Comparison of ENCODE assay signal across 29 mouse cellular contexts in genomic region chr1:184579475-184579874, GRCm38 (mm10).
DNase-seq lines count a peak whose midpoint lies in the region; ATAC-seq and TF ChIP-seq lines count a peak whose summit lies in the region.
"Had no signal": no experiment of that assay in that cellular context is flagged by ENCODE, and none has a peak within 500 bp of the region (broad histone marks: within the 10 kb centered on the region; RNA-seq: fewer than 3 reads in every experiment).

No protein-coding gene starts in this region.

- 74% methylated on average over 3 of the region's 3 CpGs for WGBS in heart, embryonic 11.5 days (ENCODE audit: insufficient replicate concordance)
- 60% methylated on average over 3 of the region's 3 CpGs for WGBS in liver, embryonic 13.5 days (ENCODE audit: insufficient replicate concordance)
- 79% methylated on average over 3 of the region's 3 CpGs for WGBS in liver, embryonic 11.5 days
- 60% methylated on average over 3 of the region's 3 CpGs for WGBS in lung, embryonic 16.5 days
- 82% methylated on average over 3 of the region's 3 CpGs for WGBS in lung, adult 2 months
- 79% methylated on average over 3 of the region's 3 CpGs for WGBS in stomach, embryonic 16.5 days
- WGBS in stomach, postnatal 0 days = 66% methylated on average over 3 of the region's 3 CpGs

- no peak for TF ChIP-seq EP300 in stomach, postnatal 0 days (optimal IDR thresholded peaks at IDR 0.05)

- no peak overlapping the region for H3K27ac ChIP-seq in heart, embryonic 11.5 days (ENCODE audit: low read depth, low read length)
- no peak overlapping the region for H3K27ac ChIP-seq in liver, embryonic 13.5 days
- no peak overlapping the region for H3K27ac ChIP-seq in liver, embryonic 11.5 days (ENCODE audit: low read depth, low read length)
- H3K27ac ChIP-seq in lung, embryonic 16.5 days (ENCODE audit: low read length) = no peak overlapping the region
- no peak overlapping the region for H3K27ac ChIP-seq in stomach, embryonic 16.5 days (ENCODE audit: low read length)
- H3K27ac ChIP-seq in stomach, postnatal 0 days (replicated peaks) = no peak overlapping the region
- H3K27ac ChIP-seq: embryonic facial prominence, embryonic 10.5 days; embryonic facial prominence, embryonic 13.5 days; forebrain, embryonic 12.5 days; forebrain, embryonic 15.5 days; heart, embryonic 15.5 days; hindbrain, embryonic 10.5 days; hindbrain, embryonic 13.5 days had no signal

- H3K9ac ChIP-seq in heart, embryonic 11.5 days (ENCODE audit: low read depth, low read length) = no peak overlapping the region
- H3K9ac ChIP-seq in liver, embryonic 13.5 days = no peak overlapping the region
- no peak overlapping the region for H3K9ac ChIP-seq in liver, embryonic 11.5 days (ENCODE audit: low read depth, low read length)
- H3K9ac ChIP-seq in lung, embryonic 16.5 days (ENCODE audit: low read length) = no peak overlapping the region
- no peak overlapping the region for H3K9ac ChIP-seq in stomach, embryonic 16.5 days (ENCODE audit: low read length)
- H3K9ac ChIP-seq in stomach, postnatal 0 days (ENCODE audit: low read length) = no peak overlapping the region
- H3K9ac ChIP-seq: embryonic facial prominence, embryonic 13.5 days; forebrain, embryonic 12.5 days; forebrain, embryonic 15.5 days; heart, embryonic 12.5 days; heart, embryonic 15.5 days; hindbrain, embryonic 13.5 days had no signal

- peak; percentile 80 for DNase-seq in heart, adult 11 months
- DNase-seq in liver, embryonic 13.5 days = no peak
- no peak for DNase-seq in liver, embryonic 11.5 days (ENCODE audit: low spot score)
- DNase-seq in lung, adult 2 months = no peak
- no peak for DNase-seq in stomach, postnatal 0 days (ENCODE audit: low spot score)
- DNase-seq: adrenal gland, adult 8-10 months; adrenal gland, postnatal 25 days; cerebellum, adult 11-12 months; cerebellum, adult 8-10 months; cerebellum, postnatal 10 days; cerebellum, postnatal 36 days; embryo, embryonic 11 days; gastrocnemius, postnatal 10 days; gastrocnemius, postnatal 36 days; heart, postnatal 10 days; heart, postnatal 36 days had no signal

- H3K4me2 ChIP-seq in heart, embryonic 11.5 days = no peak overlapping the region
- no peak overlapping the region for H3K4me2 ChIP-seq in liver, embryonic 13.5 days
- H3K4me2 ChIP-seq in liver, embryonic 11.5 days = no peak overlapping the region
- no peak overlapping the region for H3K4me2 ChIP-seq in lung, embryonic 16.5 days (ENCODE audit: low read depth, low read length)
- no peak overlapping the region for H3K4me2 ChIP-seq in stomach, embryonic 16.5 days (ENCODE audit: low read depth, low read length)
- no peak overlapping the region for H3K4me2 ChIP-seq in stomach, postnatal 0 days (replicated peaks; ENCODE audit: low read depth)
- H3K4me2 ChIP-seq: embryonic facial prominence, embryonic 13.5 days; forebrain, embryonic 12.5 days; forebrain, embryonic 15.5 days; heart, embryonic 12.5 days; heart, embryonic 15.5 days; hindbrain, embryonic 13.5 days had no signal

- H3K4me3 ChIP-seq in heart, embryonic 11.5 days (ENCODE audit: low read depth, low read length) = no peak overlapping the region
- no peak overlapping the region for H3K4me3 ChIP-seq in liver, embryonic 13.5 days (replicated peaks)
- no peak overlapping the region for H3K4me3 ChIP-seq in liver, embryonic 11.5 days (ENCODE audit: low read depth, low read length)
- no peak overlapping the region for H3K4me3 ChIP-seq in lung, embryonic 16.5 days (ENCODE audit: low read length)
- no peak overlapping the region for H3K4me3 ChIP-seq in lung, adult 2 months (replicated peaks; ENCODE audit: extremely low read depth, low read depth, low read length)
- no peak overlapping the region for H3K4me3 ChIP-seq in stomach, embryonic 16.5 days (replicated peaks; ENCODE audit: low read length)
- H3K4me3 ChIP-seq in stomach, postnatal 0 days (ENCODE audit: low read depth, low read length) = no peak overlapping the region
- H3K4me3 ChIP-seq: embryonic facial prominence, embryonic 10.5 days; embryonic facial prominence, embryonic 13.5 days; erythroblast, embryonic 14.5 days; forebrain, embryonic 12.5 days; forebrain, embryonic 15.5 days; heart, embryonic 12.5 days; heart, embryonic 15.5 days; hindbrain, embryonic 10.5 days; hindbrain, embryonic 13.5 days had no signal

- ATAC-seq in heart, embryonic 11.5 days (replicated peaks; ENCODE audit: insufficient number of reproducible peaks, low FRiP score, low TSS enrichment) = no peak
- ATAC-seq in liver, embryonic 13.5 days (ENCODE audit: low read depth) = peak; percentile 36; the same call in 1 of the 2 replicates
- ATAC-seq in liver, embryonic 11.5 days (replicated peaks; ENCODE audit: low FRiP score) = no peak
- ATAC-seq in lung, embryonic 16.5 days (ENCODE audit: low read depth) = peak; percentile 52; the same call in 1 of the 2 replicates
- 0 out of 2 replicates have a peak, but pooled peaks have one; percentile 40 for ATAC-seq in stomach, embryonic 16.5 days (ENCODE audit: insufficient read depth, low FRiP score)
- no peak for ATAC-seq in stomach, postnatal 0 days (ENCODE audit: low FRiP score, low TSS enrichment)
- ATAC-seq: activated CD4-positive, CD25-positive, alpha-beta regulatory T cell, adult 4 months; forebrain, embryonic 15.5 days had no signal

- no peaks in the 10 kb centered on the region for H3K4me1 ChIP-seq in heart, embryonic 11.5 days (ENCODE audit: control insufficient read depth, insufficient read depth, low read length)
- no peaks in the 10 kb centered on the region for H3K4me1 ChIP-seq in liver, embryonic 13.5 days (replicated peaks)
- no peaks in the 10 kb centered on the region for H3K4me1 ChIP-seq in liver, embryonic 11.5 days (replicated peaks; ENCODE audit: control insufficient read depth, insufficient read depth, low read length)
- H3K4me1 ChIP-seq in lung, embryonic 16.5 days (replicated peaks; ENCODE audit: control insufficient read depth, insufficient read depth, low read length) = peaks cover 9% of the 10 kb centered on the region
- no peaks in the 10 kb centered on the region for H3K4me1 ChIP-seq in lung, adult 2 months (ENCODE audit: control insufficient read depth, insufficient read depth, low read length)
- peaks cover under 1% of the 10 kb centered on the region; the same call in 1 of the 2 replicates for H3K4me1 ChIP-seq in stomach, embryonic 16.5 days (ENCODE audit: control insufficient read depth, insufficient read depth, low read length)
- H3K4me1 ChIP-seq in stomach, postnatal 0 days (replicated peaks; ENCODE audit: control insufficient read depth, insufficient read depth) = no peaks in the 10 kb centered on the region
- H3K4me1 ChIP-seq: embryonic facial prominence, embryonic 10.5 days; forebrain, embryonic 12.5 days; forebrain, embryonic 15.5 days; heart, embryonic 15.5 days; hindbrain, embryonic 10.5 days; hindbrain, embryonic 13.5 days had no signal

- H3K9me3 ChIP-seq in heart, embryonic 11.5 days (replicated peaks; ENCODE audit: control insufficient read depth, low read length) = no peaks in the 10 kb centered on the region
- no peaks in the 10 kb centered on the region for H3K9me3 ChIP-seq in liver, embryonic 13.5 days (replicated peaks)
- H3K9me3 ChIP-seq in liver, embryonic 11.5 days (ENCODE audit: control insufficient read depth, low read length) = no peaks in the 10 kb centered on the region
- no peaks in the 10 kb centered on the region for H3K9me3 ChIP-seq in lung, embryonic 16.5 days (ENCODE audit: control insufficient read depth, low read length)
- no peaks in the 10 kb centered on the region; the same call in 1 of the 2 replicates for H3K9me3 ChIP-seq in stomach, embryonic 16.5 days (replicated peaks; ENCODE audit: control insufficient read depth, low read length)
- no peaks in the 10 kb centered on the region for H3K9me3 ChIP-seq in stomach, postnatal 0 days (ENCODE audit: control insufficient read depth, low read length)
- H3K9me3 ChIP-seq: embryonic facial prominence, embryonic 10.5 days; embryonic facial prominence, embryonic 13.5 days; forebrain, embryonic 12.5 days; forebrain, embryonic 15.5 days; heart, embryonic 15.5 days; hindbrain, embryonic 10.5 days; hindbrain, embryonic 13.5 days had no signal

- H3K36me3 ChIP-seq in heart, embryonic 11.5 days (ENCODE audit: control insufficient read depth, insufficient read depth, low read length) = no peaks in the 10 kb centered on the region
- no peaks in the 10 kb centered on the region for H3K36me3 ChIP-seq in liver, embryonic 13.5 days
- H3K36me3 ChIP-seq in liver, embryonic 11.5 days (ENCODE audit: control insufficient read depth, insufficient read depth, low read length) = no peaks in the 10 kb centered on the region
- H3K36me3 ChIP-seq in lung, embryonic 16.5 days (ENCODE audit: control insufficient read depth, insufficient read depth, low read length) = no peaks in the 10 kb centered on the region
- no peaks in the 10 kb centered on the region for H3K36me3 ChIP-seq in stomach, embryonic 16.5 days (ENCODE audit: control insufficient read depth, insufficient read depth, low read length)
- H3K36me3 ChIP-seq in stomach, postnatal 0 days (ENCODE audit: control insufficient read depth, insufficient read depth, low read length) = no peaks in the 10 kb centered on the region
- H3K36me3 ChIP-seq: embryonic facial prominence, embryonic 10.5 days; embryonic facial prominence, embryonic 13.5 days; forebrain, embryonic 12.5 days; forebrain, embryonic 15.5 days; heart, embryonic 12.5 days; heart, embryonic 15.5 days; hindbrain, embryonic 10.5 days; hindbrain, embryonic 13.5 days had no signal

- TF ChIP-seq CTCF in lung, adult 2 months (IDR thresholded peaks at IDR 0.05; ENCODE audit: insufficient read depth, low read length) = no peak
- TF ChIP-seq CTCF in stomach, postnatal 0 days (IDR thresholded peaks at IDR 0.05; ENCODE audit: low read depth) = no peak

- TF ChIP-seq POLR2A in lung, adult 2 months (IDR thresholded peaks at IDR 0.05; ENCODE audit: borderline replicate concordance, extremely low read depth, low read depth, low read length) = no peak

- H3K27me3 ChIP-seq in heart, embryonic 11.5 days (ENCODE audit: control insufficient read depth, insufficient read depth, low read length) = no peaks in the 10 kb centered on the region
- H3K27me3 ChIP-seq in liver, embryonic 13.5 days = no peaks in the 10 kb centered on the region
- no peaks in the 10 kb centered on the region for H3K27me3 ChIP-seq in liver, embryonic 11.5 days (replicated peaks; ENCODE audit: control insufficient read depth, insufficient read depth, low read length)
- H3K27me3 ChIP-seq in lung, embryonic 16.5 days (ENCODE audit: control insufficient read depth, insufficient read depth, low read depth, low read length) = no peaks in the 10 kb centered on the region
- no peaks in the 10 kb centered on the region for H3K27me3 ChIP-seq in stomach, embryonic 16.5 days (ENCODE audit: control insufficient read depth, insufficient read depth, low read length)
- H3K27me3 ChIP-seq in stomach, postnatal 0 days (ENCODE audit: control insufficient read depth, insufficient read depth, low read length) = no peaks in the 10 kb centered on the region
- H3K27me3 ChIP-seq: embryonic facial prominence, embryonic 13.5 days; forebrain, embryonic 12.5 days; forebrain, embryonic 15.5 days; heart, embryonic 15.5 days; hindbrain, embryonic 13.5 days had no signal

Comparison
In these comparisons a context has a peak if more than half of its experiments do, and no peak if none do; other contexts are left out.
1. ATAC-seq: peak in liver, embryonic 13.5 days (single experiment), lung, embryonic 16.5 days (single experiment) and stomach, embryonic 16.5 days (single experiment); none in heart, embryonic 11.5 days (single experiment), liver, embryonic 11.5 days (single experiment) and stomach, postnatal 0 days (single experiment).